Mouse (Mus musculus): ENCODE data around the gene Celsr3. TPM values are rescaled to one million over a fixed set of nuclear protein-coding genes. Genes with fewer than 3 reads are reported as not detected.

Celsr3 gene
- polyA plus RNA-seq, 2 experiments from 2014 or later, result not detected

DNA sequence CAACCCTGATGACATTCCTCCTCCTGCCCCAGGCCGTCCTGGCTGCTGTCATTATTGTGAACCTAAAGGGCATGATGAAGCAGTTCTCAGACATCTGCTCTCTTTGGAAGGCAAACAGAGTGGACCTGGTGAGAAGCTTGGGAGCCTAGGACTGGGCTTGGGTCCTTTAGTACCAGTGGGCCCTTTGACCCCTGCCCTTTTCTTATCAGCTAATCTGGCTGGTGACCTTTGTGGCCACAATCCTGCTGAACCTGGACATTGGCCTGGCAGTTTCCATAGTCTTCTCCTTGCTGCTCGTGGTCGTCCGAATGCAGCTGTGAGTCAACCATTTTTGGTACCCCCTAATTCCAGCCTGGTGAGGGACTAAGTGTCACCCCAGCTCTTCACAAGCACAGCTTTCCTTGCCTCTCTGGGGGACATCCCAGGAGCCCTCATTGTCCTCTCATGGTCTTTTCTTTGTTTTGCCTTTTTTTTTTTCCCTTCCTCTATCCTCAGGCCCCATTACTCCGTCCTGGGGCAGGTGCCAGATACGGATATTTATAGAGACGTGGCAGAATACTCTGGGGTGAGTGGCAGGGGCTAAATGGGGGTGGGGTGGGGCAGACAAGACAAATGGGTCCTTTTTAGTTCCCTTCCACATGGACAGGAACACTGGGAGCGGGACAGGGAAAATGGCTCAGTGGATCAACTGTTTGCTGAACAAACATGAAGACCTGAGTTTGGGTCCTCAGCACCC, 32.8 kb downstream of the Celsr3 start:
- ATAC-seq, result no peak

Other genes starting within 250 kb of the Celsr3 start
- 10 to 100 TPM; 18.8 to 42.4 TPM for gene Wdr6, start 247.6 kb upstream of the Celsr3 start, polyA plus RNA-seq (2017; shearing (Covaris generic))
- gene P4htm, start 228.7 kb upstream of the Celsr3 start, polyA plus RNA-seq (2017; shearing (Covaris generic)), result 1 to 10 TPM; 5.1 to 9.0 TPM
- 10 to 100 TPM; 44.6 to 46.2 TPM for gene Arih2, start 176.9 kb upstream of the Celsr3 start, polyA plus RNA-seq (2017; shearing (Covaris generic))
- 10 to 100 TPM; 36.2 to 41.8 TPM for gene Slc25a20, start 164.2 kb upstream of the Celsr3 start, polyA plus RNA-seq (2017; shearing (Covaris generic))
- gene Prkar2a, start 137.0 kb upstream of the Celsr3 start, polyA plus RNA-seq (2017; shearing (Covaris generic)), result 1 to 10 TPM; 4.0 to 5.4 TPM
- gene Ip6k2, start 42.5 kb upstream of the Celsr3 start, polyA plus RNA-seq (2017; shearing (Covaris generic)), result 10 to 100 TPM; 13.2 to 15.8 TPM
- 1 to 10 TPM; 3.9 to 7.3 TPM for gene Nckipsd, start 18.0 kb upstream of the Celsr3 start, polyA plus RNA-seq (2017; shearing (Covaris generic))
- 1 to 10 TPM; 6.0 to 9.3 TPM for gene Slc26a6, start 27.0 kb downstream of the Celsr3 start, polyA plus RNA-seq (2017; shearing (Covaris generic))
- not detected for gene Tmem89, start 88.3 kb downstream of the Celsr3 start, polyA plus RNA-seq (2017; shearing (Covaris generic))
- gene Uqcrc1, start 110.3 kb downstream of the Celsr3 start, polyA plus RNA-seq (2017; shearing (Covaris generic)), result 100 to 1,000 TPM; 164 to 177 TPM
- gene Col7a1, start 127.3 kb downstream of the Celsr3 start, polyA plus RNA-seq (2017; shearing (Covaris generic)), result not detected
- not detected for gene Ucn2, start 159.7 kb downstream of the Celsr3 start, polyA plus RNA-seq (2017; shearing (Covaris generic))
- gene Pfkfb4, start 165.5 kb downstream of the Celsr3 start, polyA plus RNA-seq (2017; shearing (Covaris generic)), result 1 to 10 TPM; 2.2 to 2.5 TPM
- gene Shisa5, start 212.2 kb downstream of the Celsr3 start, polyA plus RNA-seq (2017; shearing (Covaris generic)), result 1,000 to 10,000 TPM; 2,345 to 2,363 TPM
- 10 to 100 TPM; 36.6 to 42.8 TPM for gene Trex1, start 233.4 kb downstream of the Celsr3 start, polyA plus RNA-seq (2017; shearing (Covaris generic))
- 10 to 100 TPM; 15.3 to 16.3 TPM for gene Atrip, start 247.8 kb downstream of the Celsr3 start, polyA plus RNA-seq (2017; shearing (Covaris generic))

Measured in activated CD4-positive, CD25-positive, alpha-beta regulatory T cell, adult 4 months (primary cell).